Mouse (Mus musculus): Measurements from ENCODE around the gene Prpf8. TPM values are rescaled to one million over a fixed set of nuclear protein-coding genes. Genes with fewer than 3 reads are reported as not detected.

Prpf8 gene
- polyA plus RNA-seq, 1 experiment from 2014 or later: 54.8 TPM

GRCm38 (mm10) chr11:75531469-75532242 lies 45.0 kb downstream of the Prpf8 start, which contains the start of gene Slc43a2:
TSS of gene Slc43a2 (plus strand) at chr11:75531694.
- Histone ChIP-seq H3K4me3 (peak within 1 kb of the TSS; percentile 80), H3K27me3 (replicated peaks) (no peaks in the 10 kb centered on the region), H3K9me3 (no peaks in the 10 kb centered on the region), H3K27ac (peak within 1 kb of the TSS; percentile 98), H3K4me1 (peaks cover 30% of the 10 kb centered on the region), H3K4me2 (peak within 1 kb of the TSS; percentile 90), H3K36me3 (replicated peaks) (no peaks in the 10 kb centered on the region), H3K9ac (peak within 1 kb of the TSS; percentile 88)
- peak; percentile 96 for ATAC-seq (replicated peaks)
- WGBS: under 1% methylated on average over 56 of the region's 62 CpGs

GRCm38 (mm10) chr11:75532340-75533277 lies 46.0 kb downstream of the Prpf8 start:
- no peaks in the 10 kb centered on the region for H3K27me3 ChIP-seq (replicated peaks)
- H3K4me2 ChIP-seq: peak overlapping the region; percentile 90
- peaks cover 37% of the 10 kb centered on the region for H3K4me1 ChIP-seq
- H3K9ac ChIP-seq: peak overlapping the region; percentile 88
- H3K27ac ChIP-seq: peak overlapping the region; percentile 98
- H3K36me3 ChIP-seq (replicated peaks): no peaks in the 10 kb centered on the region
- ATAC-seq (replicated peaks): peak; percentile 20
- 12% methylated on average over 38 of the region's 38 CpGs for WGBS
- H3K4me3 ChIP-seq: peak overlapping the region; percentile 80
- no peaks in the 10 kb centered on the region for H3K9me3 ChIP-seq

GRCm38 (mm10) chr11:75533314-75534015 lies 46.8 kb downstream of the Prpf8 start:
- Histone ChIP-seq H3K4me1 (peaks cover 46% of the 10 kb centered on the region), H3K9me3 (no peaks in the 10 kb centered on the region), H3K9ac (peak overlapping the region; percentile 88), H3K27ac (peak overlapping the region; percentile 98; the same call in 1 of the 2 replicates), H3K4me2 (peak overlapping the region; percentile 90), H3K4me3 (peak overlapping the region; percentile 80), H3K27me3 (replicated peaks) (no peaks in the 10 kb centered on the region), H3K36me3 (replicated peaks) (no peaks in the 10 kb centered on the region)
- no peak for ATAC-seq (replicated peaks)
- 79% methylated on average over 6 of the region's 6 CpGs for WGBS

- Histone ChIP-seq H3K27me3 (replicated peaks) (no peaks in the 10 kb centered on the region), H3K27ac (no peak overlapping the region), H3K9ac (peak overlapping the region; percentile 20; the same call in 1 of the 2 replicates), H3K36me3 (replicated peaks) (no peaks in the 10 kb centered on the region), H3K4me1 (peaks cover 49% of the 10 kb centered on the region), H3K4me2 (peak overlapping the region; percentile 90), H3K9me3 (no peaks in the 10 kb centered on the region), H3K4me3 (peak overlapping the region; percentile 80)
- WGBS: 48% methylated on average over 4 of the region's 4 CpGs
- no peak for ATAC-seq (replicated peaks)
Observed at GRCm38 (mm10) chr11:75534286-75535033, 47.8 kb downstream of the Prpf8 start.

- Histone ChIP-seq H3K36me3 (replicated peaks) (no peaks in the 10 kb centered on the region), H3K27me3 (replicated peaks) (no peaks in the 10 kb centered on the region), H3K4me1 (peaks cover 51% of the 10 kb centered on the region), H3K9me3 (no peaks in the 10 kb centered on the region), H3K4me2 (peak overlapping the region; percentile 90), H3K9ac (peak overlapping the region; percentile 20; the same call in 1 of the 2 replicates), H3K4me3 (no peak overlapping the region; the same call in 1 of the 2 replicates), H3K27ac (no peak overlapping the region)
- ATAC-seq (replicated peaks): no peak
- WGBS: 62% methylated on average over 13 of the region's 13 CpGs
Observed at GRCm38 (mm10) chr11:75535106-75535795, 48.6 kb downstream of the Prpf8 start.

- no peak for ATAC-seq (replicated peaks)
- no peaks in the 10 kb centered on the region for H3K36me3 ChIP-seq (replicated peaks)
- peaks cover 55% of the 10 kb centered on the region for H3K4me1 ChIP-seq
- WGBS: 86% methylated on average over 12 of the region's 12 CpGs
- H3K9ac ChIP-seq: no peak overlapping the region
- no peak overlapping the region for H3K4me3 ChIP-seq
- no peak overlapping the region for H3K27ac ChIP-seq
- no peaks in the 10 kb centered on the region for H3K27me3 ChIP-seq (replicated peaks)
- no peaks in the 10 kb centered on the region for H3K9me3 ChIP-seq
- H3K4me2 ChIP-seq: no peak overlapping the region
Observed at GRCm38 (mm10) chr11:75536255-75537024, 49.8 kb downstream of the Prpf8 start.

- no peak overlapping the region for H3K27ac ChIP-seq
- H3K4me1 ChIP-seq: peaks cover 55% of the 10 kb centered on the region
- no peak overlapping the region for H3K4me2 ChIP-seq
- ATAC-seq (replicated peaks): no peak
- 89% methylated on average over 8 of the region's 8 CpGs for WGBS
- H3K9me3 ChIP-seq: no peaks in the 10 kb centered on the region
- no peaks in the 10 kb centered on the region for H3K27me3 ChIP-seq (replicated peaks)
- H3K4me3 ChIP-seq: no peak overlapping the region
- H3K9ac ChIP-seq: no peak overlapping the region
- H3K36me3 ChIP-seq (replicated peaks): no peaks in the 10 kb centered on the region
Observed at GRCm38 (mm10) chr11:75537025-75537414, 50.4 kb downstream of the Prpf8 start.

GRCm38 (mm10) chr11:75537491-75538183 lies 51.0 kb downstream of the Prpf8 start:
- no peak overlapping the region for H3K4me3 ChIP-seq
- 45% methylated on average over 11 of the region's 11 CpGs for WGBS
- no peaks in the 10 kb centered on the region for H3K9me3 ChIP-seq
- no peak overlapping the region for H3K4me2 ChIP-seq
- ATAC-seq (replicated peaks): 0 out of 2 replicates have a peak, but pooled peaks have one; percentile 34
- peak overlapping the region; percentile 43; the same call in 1 of the 2 replicates for H3K27ac ChIP-seq
- H3K4me1 ChIP-seq: peaks cover 55% of the 10 kb centered on the region
- no peak overlapping the region for H3K9ac ChIP-seq
- H3K27me3 ChIP-seq (replicated peaks): no peaks in the 10 kb centered on the region
- H3K36me3 ChIP-seq (replicated peaks): no peaks in the 10 kb centered on the region

- Histone ChIP-seq H3K9me3 (no peaks in the 10 kb centered on the region), H3K27ac (peak overlapping the region; percentile 43; the same call in 1 of the 2 replicates), H3K36me3 (replicated peaks) (no peaks in the 10 kb centered on the region), H3K4me1 (peaks cover 47% of the 10 kb centered on the region), H3K27me3 (replicated peaks) (no peaks in the 10 kb centered on the region), H3K9ac (no peak overlapping the region), H3K4me3 (no peak overlapping the region), H3K4me2 (no peak overlapping the region)
- WGBS: 67% methylated on average over 9 of the region's 9 CpGs
- no peak for ATAC-seq (replicated peaks)
Observed at GRCm38 (mm10) chr11:75538184-75538969, 51.8 kb downstream of the Prpf8 start.
